Mouse (Mus musculus) olfactory bulb, adult 2 months (tissue): Measurements from ENCODE around the gene Olfr533.

ENCODE experiments used
- CTCF ChIP-seq: fragments of 200-500 bp; IDR thresholded peaks from 2 replicates; pipeline ENCODE4 v1.5.1; 2012; ENCODE audit warnings: low read depth, mild to moderate bottlenecking, low read length, moderate library complexity; ENCODE audit not compliant: insufficient read depth
- POLR2A ChIP-seq: fragments of 200-500 bp; IDR thresholded peaks from 2 replicates; pipeline ENCODE4 v1.6.1; 2012; ENCODE audit warnings: mild to moderate bottlenecking, low read depth, low read length, moderate library complexity; ENCODE audit not compliant: insufficient read depth

DNA sequence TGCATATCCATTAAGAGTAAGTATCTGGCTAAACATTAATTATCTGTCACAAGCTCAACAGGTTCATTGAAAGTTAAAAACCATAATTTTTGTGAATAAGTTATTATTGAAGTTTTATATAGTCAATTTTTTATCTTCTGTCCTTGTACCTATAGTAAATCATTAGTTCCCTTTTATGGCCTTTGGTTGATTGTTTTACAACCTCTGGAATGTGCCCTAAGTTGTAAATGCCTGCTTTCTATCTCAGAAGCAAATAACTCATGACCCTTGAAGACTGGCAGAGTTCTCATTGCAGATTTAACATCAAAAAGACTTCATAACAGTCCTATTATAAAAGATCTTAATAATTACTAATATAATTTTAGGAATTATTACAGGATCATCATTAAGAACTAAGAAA, 31.5 kb downstream of the Olfr533 start:
- TF ChIP-seq CTCF: no peak
- TF ChIP-seq POLR2A: no peak
